Mouse (Mus musculus): ENCODE measurements at regions not wholly inside any gene's neighbourhood (a gene's known extent, or its start where the extent isn't known, plus 50 kb on each side); places are given as distances from the start of the nearest gene placed in this dataset.
A peak's percentile ranks its signal among the peaks of the same experiment; 100 is the strongest.

DNA sequence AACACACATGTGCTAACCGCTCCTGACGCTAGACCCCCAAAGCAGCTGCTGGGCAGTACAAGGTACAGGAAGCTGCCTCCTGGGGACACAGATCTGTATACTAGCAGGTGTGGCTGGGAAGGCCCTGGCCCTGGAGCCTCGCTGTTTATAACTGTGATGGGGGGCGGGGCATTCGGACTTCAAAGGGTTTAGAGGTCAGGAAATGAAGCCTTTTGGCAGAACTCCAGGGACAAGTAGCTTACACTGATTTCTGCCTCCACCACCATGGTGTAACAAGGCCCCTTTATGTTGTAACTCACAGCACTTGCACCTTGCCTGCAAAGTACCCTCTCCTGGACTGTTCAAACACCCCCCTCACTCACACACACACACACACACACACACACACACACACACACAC lies 215.5 kb upstream of the Rreb1 start:
- peak; percentile 60 for DNase-seq (ENCODE audit: low spot score)

DNA sequence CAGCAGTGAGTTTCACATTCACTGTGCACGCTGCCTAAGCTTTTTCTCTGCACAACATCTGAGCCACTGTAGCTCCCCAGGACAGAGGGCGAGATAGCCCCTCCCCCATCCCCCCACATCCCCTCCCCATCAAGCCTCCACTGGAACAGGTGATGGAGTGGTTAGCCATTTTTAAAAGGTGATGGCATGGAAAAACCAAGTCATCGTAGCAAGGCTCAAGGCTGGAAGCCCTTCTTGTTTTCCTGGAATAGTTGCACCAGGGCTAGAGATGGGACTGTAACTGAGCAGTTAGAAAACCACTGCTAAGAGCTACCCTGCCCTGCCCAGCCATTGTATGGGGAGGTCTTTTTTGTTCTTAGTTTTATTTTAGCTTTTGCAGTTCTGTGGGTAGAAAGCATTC lies 209.1 kb upstream of the Rreb1 start:
- no peak for DNase-seq (ENCODE audit: low spot score)

DNA sequence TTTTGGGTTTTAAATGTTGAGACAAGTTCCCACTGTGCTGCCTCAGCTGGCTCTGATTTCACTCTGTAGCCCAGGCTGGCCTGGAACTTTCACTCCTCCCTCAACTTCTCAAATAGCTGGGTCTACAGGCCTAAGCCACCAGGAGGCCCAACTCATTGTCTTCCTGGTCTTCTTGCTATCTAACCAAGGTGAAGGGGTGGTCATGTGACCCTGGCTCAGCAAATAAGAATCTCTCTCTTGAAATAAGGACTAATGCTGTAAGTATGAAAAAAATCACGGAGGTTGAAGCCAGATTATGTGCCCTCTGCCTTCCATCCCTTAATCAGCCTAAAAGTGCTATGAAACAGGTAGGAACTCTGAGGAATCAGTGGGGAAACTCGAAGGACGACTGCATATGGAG lies 208.7 kb upstream of the Rreb1 start:
- no peak for DNase-seq (ENCODE audit: low spot score)

DNA sequence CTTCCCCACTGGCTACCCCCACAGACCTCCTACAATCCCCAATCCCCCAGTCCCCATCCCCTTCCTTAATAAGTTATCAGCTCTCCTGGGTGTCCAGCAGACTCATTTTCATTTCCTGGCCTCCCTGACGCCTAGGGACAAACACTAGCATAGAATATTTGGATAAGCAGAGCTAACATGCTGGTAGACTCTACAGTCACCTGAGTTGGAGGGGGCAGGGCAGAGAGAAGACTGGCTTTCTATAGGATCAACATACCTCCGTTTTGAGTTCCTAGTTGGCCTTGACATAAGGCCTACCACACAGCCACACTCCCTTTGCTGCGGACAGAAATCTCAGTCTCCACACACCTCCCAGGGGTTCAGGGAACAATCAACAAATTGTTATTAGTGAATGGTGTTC lies 205.2 kb upstream of the Rreb1 start:
- DNase-seq (ENCODE audit: low spot score), result no peak

DNA sequence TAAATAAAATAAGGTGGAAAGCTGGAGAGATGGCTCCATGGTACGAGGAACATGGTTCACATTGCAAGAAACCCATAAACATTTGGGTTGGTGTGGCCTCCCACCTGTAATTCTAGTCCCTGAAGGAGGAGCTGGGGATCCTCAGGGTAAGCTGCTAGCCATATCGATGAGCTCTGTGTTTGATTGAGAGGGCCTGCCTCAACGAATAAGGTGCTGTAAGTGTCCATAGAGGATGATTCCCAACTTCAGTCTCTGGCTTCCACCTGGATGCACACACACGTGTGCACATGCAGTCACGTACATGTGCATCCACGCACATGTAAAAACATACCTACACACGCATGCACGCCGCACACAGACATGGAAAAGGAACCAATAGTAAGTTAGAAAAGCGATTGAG lies 199.0 kb upstream of the Rreb1 start:
- DNase-seq (ENCODE audit: low spot score), result no peak

DNA sequence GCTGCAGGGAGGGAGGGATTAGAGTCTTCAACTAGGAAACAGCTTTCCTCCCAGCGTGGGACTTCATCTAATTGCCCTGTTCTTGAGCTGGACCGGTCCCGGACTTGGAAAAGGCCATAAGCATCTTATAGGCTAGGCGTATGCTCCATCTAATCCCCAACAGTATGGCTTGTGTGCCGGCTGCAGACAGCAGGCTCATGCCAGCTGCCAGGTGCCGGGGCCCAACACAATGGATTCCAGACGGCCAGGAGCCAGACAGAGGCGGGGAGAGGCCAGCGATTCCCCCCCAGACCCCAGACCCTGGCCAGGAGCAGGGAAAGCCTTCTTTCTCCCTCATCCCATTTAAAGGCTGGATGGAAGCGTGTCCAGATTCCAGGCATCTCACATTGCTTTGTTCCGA lies 198.4 kb upstream of the Rreb1 start:
- no peak for DNase-seq (ENCODE audit: low spot score)

DNA sequence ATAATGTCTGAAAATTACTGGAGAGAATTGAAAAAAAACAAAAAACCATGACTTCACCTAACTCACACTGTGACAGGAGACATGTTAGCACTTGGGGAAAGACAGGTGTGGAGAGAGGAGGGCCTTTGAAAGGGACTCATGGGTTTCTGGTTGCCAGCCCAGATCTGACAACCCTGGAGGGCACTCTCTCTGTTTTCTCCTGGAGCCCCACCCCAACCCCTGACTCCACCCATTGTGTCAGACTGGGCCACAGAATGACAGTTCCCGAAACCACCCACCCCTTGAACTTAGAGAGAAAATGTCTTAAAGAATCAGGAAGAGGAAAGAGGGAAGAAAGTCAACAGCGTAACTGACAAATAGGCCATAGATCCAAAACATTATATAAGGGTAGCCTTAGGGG lies 197.4 kb upstream of the Rreb1 start:
- DNase-seq (ENCODE audit: low spot score), result peak; percentile 56

DNA sequence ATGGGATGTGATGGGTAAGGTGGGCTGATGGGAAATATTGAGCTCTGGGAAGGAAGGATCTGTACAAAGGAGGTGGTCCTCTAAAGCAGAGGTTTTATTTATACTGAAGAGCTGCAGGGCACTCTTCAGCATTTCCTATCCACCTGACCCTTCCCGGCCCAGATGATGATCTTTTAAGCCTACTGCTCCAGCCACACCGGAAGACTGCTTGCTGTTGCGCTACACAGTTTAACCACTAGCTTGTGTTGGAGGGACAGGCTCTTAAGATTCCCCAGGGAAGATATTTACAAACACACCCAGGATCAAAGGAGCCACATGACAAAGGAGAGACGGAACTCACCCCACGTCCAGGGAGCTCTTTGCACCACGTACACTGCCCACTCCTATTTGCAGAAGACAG lies 196.8 kb upstream of the Rreb1 start:
- no peak for DNase-seq (ENCODE audit: low spot score)

DNA sequence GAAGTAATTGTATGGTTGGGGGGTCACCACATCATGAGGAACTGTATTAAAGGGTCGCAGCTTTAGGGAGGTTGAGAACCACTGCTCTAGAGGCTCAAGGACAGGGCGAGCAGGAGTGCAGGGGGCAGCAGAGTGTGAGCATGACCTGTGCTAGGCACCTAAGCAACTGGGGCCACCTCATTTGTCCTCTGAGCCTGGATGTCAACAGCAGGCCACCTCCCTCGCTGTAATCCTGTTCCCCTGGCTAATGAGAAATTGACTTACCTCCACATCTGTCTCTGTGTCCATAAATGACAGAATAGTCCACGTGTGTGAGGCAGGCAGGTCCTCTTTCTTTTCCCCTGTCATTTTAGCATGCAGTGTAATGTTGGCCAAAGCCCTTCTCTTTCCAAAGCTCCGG lies 192.7 kb upstream of the Rreb1 start:
- DNase-seq (ENCODE audit: low spot score), result no peak

DNA sequence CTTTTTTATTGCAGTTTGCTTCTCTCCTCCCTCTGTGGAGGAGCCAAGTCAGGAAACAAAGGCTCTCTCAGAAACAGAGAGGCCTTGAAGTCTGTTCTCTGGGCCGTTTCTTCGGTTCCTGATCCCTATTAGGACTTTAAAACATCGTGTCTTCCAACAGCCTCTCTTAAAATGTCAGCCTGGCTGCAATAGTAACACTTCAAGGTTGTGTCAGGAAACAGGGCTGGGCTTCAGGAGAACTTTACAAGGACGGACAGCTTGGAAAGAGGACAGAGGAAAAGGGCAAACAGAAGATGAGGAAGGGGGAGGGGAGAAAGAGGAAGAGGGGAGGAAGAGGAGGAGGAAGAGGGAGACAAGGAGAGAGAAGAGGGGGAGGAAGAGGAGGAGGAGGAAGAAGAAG lies 191.7 kb upstream of the Rreb1 start:
- no peak for DNase-seq (ENCODE audit: low spot score)

DNA sequence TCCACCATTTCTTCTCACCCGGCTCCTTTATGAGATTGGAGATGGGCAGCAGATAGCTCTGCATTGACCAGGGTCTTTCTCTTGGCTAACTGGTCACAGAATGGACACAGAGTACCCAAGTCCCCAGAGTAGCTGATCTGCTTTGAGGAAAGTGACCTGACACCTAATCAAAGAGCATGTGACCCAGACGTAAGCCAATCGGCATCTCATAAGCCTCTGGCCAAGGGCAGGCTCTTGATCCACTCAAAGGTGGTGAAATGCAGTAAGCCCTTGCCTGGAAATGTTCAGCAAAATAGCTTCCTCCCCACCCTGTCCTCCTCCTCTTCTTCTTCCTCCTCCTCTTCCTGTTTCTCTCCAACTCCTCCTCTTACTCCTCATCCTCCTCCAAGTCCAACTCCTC lies 190.3 kb upstream of the Rreb1 start:
- DNase-seq (ENCODE audit: low spot score), result no peak

DNA sequence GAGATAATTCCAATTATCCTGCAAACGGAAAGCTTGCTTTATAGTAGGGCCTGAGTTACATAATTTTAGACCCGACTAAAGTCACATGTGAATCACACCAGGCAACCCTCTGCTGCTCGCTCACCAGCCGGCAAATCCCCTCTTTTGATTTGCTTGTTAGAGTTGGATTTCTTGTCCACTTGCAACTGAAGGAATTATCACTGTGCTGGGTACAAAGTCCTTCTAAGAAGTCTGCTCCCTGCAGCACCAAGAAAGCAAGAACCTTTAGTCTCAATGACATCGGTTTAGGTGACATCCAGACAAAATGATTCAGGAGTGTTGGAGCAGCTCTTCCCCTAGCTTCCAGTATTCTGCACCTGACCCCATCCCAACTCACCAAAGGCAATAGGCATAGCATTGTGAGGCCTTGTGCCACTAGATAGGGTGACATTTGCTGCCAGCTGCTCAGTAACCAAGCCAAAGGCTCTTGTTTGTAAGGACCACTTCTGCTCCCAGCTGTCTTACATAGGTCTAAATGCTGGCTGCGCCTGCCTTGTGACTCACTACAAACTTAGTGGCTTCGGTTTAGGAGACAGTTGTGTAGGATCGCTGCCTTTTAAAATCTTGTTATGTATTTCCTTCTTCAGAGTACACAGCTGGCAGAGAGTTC lies 189.5 kb upstream of the Rreb1 start:
- DNase-seq (ENCODE audit: low spot score), result no peak

DNA sequence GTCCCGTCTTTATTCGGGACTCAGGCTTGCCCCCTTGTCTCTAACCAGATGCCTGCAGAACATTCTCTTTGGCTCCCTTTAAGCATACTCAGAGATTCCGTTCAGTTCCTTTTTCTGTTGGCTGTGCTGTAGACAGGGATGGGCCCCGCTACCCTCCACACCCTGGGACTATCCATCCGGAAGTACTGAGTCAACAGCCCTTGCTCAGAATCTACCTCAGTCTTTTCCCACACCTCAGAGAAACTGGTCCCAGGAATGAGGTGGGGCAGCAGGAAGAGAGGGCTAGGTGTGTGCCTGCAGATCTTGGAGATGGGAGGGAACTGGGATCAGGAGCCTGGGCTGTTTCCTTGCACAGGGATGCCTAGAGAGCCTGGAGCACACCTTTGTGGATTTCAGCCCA lies 186.1 kb upstream of the Rreb1 start:
- no peak for DNase-seq (ENCODE audit: low spot score)

DNA sequence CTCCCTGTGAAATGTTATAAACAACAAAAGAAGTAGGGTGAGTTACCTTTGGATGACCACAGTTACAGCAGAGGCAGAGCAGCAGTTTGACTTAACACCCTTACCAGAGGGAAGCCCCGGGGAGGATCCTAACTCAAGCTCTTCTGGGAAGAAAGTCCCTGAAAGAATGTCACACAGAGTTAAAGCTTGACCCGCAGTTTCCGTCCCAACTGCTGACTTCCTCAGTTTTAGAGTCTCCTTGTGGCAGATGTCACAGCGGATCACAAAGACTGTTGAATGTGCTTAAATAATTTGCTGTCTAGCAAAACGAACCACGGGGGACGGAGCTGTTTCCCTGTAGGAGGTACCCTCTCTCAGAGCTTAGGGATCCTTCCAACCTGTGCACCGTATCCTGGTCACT lies 183.0 kb upstream of the Rreb1 start:
- peak; percentile 58 for DNase-seq (ENCODE audit: low spot score)

DNA sequence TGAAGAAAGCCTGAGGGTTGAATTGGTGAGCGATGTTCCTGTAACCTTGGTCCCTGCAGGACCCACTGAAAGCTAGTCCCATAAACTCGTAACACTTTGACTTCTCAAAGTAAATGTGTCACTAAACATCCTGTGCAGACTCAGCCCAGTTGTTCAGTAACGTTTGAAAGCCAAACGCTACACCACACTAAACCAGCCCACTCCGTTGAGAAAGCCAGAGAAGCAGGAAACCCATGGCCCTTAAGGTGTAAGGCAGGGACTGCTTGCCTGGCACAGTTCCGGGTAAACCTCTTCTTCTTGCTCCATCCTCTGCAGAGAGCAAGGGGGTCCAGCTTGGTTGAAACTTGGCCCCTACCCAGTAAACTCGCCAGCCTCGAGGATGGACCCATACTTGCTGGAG lies 180.6 kb upstream of the Rreb1 start:
- DNase-seq (ENCODE audit: low spot score), result peak; percentile 81

DNA sequence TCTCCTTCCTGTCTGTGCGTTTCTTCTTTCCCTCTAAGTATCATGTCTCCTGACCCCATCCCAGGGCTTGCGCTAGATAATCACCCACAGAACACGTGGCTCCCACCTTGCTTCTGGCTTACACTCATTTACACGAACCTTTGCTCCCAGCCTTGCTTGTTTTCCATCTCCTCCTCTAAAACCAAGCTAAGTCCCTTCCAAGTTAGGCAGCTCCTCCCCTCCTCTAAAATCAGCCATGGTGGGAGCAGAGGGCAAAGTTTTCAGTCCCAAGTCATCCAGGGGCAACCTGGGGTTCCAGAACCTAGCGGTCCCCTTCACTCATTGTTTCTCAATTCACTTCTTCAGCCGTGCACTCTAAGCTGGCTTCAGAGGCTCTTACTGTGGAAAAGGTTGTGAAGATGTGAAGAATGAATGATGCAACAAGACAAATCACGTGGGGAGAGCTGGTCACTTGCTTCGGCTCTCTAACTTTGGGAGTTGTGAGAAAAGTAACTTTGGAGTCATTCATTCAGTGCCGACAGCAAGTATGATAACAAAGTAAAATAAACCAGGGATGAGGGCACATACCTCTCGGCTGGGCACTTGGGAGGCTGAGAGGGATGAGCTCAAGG lies 179.9 kb upstream of the Rreb1 start:
- no peak for DNase-seq (ENCODE audit: low spot score)

DNA sequence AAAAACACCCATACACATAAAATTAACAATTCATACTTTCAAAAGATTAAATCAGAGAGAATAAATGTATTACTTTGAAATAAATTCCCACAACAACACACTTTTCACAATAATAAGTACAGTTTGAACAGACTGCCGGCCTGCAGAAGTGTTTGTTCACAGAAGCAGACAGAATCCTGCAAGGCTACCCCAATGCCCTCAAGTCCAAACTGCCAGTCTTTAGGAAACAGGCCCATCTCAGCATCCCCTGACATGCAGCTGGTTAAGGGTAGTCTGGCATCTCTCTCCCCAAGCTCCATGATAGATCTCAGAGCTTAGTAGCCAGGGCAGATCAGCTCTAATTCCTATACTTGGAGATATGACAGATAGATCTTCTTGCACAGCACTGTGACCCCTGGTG lies 178.5 kb upstream of the Rreb1 start:
- no peak for DNase-seq (ENCODE audit: low spot score)

DNA sequence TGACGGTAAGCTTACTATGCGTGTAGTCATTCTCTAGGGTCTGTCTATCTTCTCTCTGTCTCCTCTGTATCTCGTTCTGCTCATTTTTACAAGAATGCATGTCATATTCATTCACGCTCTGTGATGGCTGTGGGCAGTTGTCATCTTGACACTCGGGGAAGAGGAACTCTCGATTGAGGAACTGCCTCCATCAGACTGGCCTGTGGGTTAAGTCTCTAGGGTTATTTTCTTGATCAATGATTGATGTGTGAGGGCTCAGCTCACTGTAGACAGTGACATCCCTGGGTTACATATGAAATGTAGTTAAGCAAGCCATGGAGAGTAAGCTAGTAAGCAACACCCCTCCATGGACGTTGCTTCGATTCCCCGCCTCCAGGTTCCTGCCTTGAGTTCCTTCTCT lies 178.0 kb upstream of the Rreb1 start:
- no peak for DNase-seq (ENCODE audit: low spot score)

DNA sequence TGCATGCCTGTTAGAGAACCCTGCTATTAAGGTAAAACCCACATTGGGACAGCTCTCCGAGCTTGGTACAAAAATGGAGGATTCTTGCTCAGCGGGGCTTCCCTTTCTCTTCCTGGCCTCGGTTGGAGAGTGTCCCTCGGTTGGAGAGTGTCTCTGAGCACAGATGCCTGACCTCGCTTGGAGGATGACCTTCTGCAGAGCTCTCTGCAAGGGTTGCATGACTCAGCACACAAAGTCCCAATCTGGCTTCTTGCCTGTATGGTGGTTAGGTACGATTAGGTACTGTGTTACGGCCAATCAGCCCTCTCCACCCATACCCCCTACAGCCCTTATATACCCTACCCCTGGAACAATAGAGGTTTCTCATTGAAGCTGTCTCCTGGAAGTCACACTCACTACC lies 177.1 kb upstream of the Rreb1 start:
- no peak for DNase-seq (ENCODE audit: low spot score)

DNA sequence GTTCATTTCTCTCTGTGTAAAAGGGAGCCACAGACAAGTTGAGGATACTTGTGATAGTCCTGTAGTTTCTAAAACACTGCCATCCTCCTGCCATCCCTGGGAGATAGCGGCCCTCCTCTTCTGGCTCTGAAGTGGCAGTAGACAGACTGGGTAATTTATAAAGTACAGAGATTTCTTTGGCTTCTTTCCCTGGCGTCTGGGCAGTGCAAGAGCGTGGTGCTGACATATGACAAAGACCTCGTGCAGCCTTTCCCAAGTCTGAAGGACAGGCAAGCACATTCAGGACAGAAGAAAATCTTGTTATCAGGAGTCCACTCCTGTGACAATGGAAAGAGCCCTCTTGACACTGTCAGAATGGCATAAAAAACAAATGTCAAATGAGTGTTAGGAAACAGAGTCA lies 175.9 kb upstream of the Rreb1 start:
- DNase-seq (ENCODE audit: low spot score), result no peak

DNA sequence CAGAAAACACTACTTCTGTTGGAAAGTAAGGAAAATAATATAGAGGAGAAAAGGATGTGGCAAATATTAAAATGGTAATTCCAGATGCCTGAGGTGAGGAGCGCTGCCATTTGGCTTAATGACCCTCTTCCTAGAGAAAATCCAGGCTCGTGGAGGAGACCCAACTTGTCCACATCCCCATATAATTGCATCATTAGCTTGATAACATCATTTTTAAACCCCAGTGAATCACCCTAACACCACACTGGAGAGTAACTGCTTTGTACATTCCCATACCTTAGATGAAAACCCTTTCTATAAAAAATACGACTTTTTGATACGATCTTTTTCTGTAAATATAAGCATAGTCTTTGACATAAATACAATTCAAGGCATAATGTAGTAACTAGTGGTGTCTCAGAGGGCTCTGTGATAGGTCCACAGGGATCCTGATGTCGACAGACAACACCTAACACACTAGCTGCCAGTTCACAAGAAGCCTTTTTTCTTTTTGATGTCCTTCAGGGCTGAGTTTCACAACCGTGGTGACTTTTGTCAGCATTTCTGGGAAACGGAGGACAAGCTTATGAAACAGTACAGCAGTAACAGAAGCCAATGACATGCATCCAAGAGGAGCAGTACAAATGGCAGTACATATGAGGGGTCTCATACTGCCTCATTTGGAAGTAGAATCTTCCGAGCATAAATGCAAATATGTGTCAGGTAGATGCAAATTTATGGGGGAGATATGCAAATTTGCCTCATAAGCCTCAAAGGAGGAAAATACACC lies 174.8 kb upstream of the Rreb1 start:
- no peak for DNase-seq (ENCODE audit: low spot score)

DNA sequence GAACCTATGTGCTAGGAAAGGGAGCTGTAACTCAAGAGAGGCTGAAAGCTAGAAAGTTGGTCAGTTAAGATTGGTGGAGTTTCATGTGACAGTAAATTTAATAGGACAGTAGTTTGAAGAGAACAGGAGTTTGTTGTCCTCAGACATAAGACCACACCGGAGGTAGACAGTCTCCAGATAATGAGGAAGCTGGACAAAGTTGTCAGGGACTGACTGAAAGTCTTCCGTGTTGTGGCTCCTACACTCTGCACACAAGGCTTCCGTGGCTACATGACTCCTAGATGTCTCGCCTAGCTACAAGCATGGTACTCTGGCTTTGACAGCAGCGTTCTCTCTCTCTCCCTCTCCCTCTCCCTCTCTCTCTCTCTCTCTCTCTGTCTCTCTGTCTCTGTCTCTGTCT lies 171.9 kb upstream of the Rreb1 start:
- no peak for DNase-seq (ENCODE audit: low spot score)

DNA sequence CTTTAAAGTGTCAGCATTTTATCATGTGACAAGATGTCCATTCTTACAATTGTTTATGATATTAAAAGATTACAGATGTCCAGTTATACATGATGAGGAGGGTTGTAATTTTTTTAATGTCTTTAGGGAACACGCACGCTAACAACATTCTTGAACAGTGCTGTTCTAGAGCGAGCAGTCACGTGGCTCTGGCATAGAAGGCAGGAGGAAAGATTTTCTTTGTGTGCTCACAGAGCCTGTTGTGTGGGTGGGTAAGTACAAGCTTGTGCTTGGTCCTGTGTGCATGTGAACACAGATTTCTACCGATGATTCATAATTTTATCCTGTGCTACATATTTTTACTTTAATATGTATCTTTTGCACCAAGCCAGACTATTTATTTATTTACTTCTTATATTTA lies 169.1 kb upstream of the Rreb1 start:
- no peak for DNase-seq (ENCODE audit: low spot score)
